Mouse (Mus musculus) heart, embryonic 15.5 days (tissue): ENCODE results near the gene Xab2. TPM values are rescaled to one million over a fixed set of nuclear protein-coding genes. Genes with fewer than 3 reads are reported as not detected.
"Not testable (repeated sequence)": the region's sequence is repeated elsewhere in the genome, so short reads cannot be mapped to it uniquely, and the experiment has no call there.

Experiments used
- ATAC-seq: fragments of 200-750 bp; cut with Nextera tagmentation; replicated peaks from 2 replicates; pipeline ENCODE4 v1.8.0; 2017; ENCODE audit warnings: low read depth, moderate TSS enrichment; ENCODE audit not compliant: insufficient number of reproducible peaks, insufficient read depth, low FRiP score
- H3K27ac ChIP-seq: fragments of 300-500 bp; sonication (generic); 2 replicates; pipeline ENCODE4 v1.5.1; 2015; ENCODE audit warnings: mild to moderate bottlenecking, inconsistent platforms
- H3K27me3 ChIP-seq: fragments of 300-500 bp; sonication (generic); 2 replicates; pipeline ENCODE4 v1.6.1; 2015; ENCODE audit warnings: inconsistent platforms
- H3K36me3 ChIP-seq: fragments of 300-500 bp; sonication (generic); 2 replicates; pipeline ENCODE4 v1.6.1; 2015; ENCODE audit warnings: mild to moderate bottlenecking, inconsistent platforms
- H3K4me1 ChIP-seq: fragments of 300-500 bp; sonication (generic); replicated peaks from 2 replicates; pipeline ENCODE4 v1.6.1; 2015; ENCODE audit warnings: inconsistent platforms
- H3K4me2 ChIP-seq: fragments of 300-500 bp; sonication (generic); 2 replicates; pipeline ENCODE4 v1.6.1; 2015; ENCODE audit warnings: inconsistent platforms, mild to moderate bottlenecking, moderate library complexity
- H3K4me3 ChIP-seq: fragments of 300-500 bp; sonication (generic); 2 replicates; pipeline ENCODE4 v1.5.1; 2015; ENCODE audit warnings: mild to moderate bottlenecking, inconsistent platforms
- H3K9ac ChIP-seq: fragments of 300-500 bp; sonication (generic); 2 replicates; pipeline ENCODE4 v1.6.1; 2015; ENCODE audit warnings: mild to moderate bottlenecking, inconsistent platforms
- H3K9me3 ChIP-seq: fragments of 300-500 bp; sonication (generic); replicated peaks from 2 replicates; pipeline ENCODE4 v1.6.1; 2016; ENCODE audit warnings: inconsistent platforms
- WGBS: fragments of 180-500 bp; shearing (Covaris S2); methylation state at CpG from one replicate; pipeline ENCODE4 v1.1.7; 2015; ENCODE audit warnings: mixed read lengths; 5-methylcytosine and 5-hydroxymethylcytosine counted together
- polyA plus RNA-seq: library from polyadenylated mRNA; unstranded; fragments of >200 nt; fragmentation: Nextera tagmentation; extraction: Ambion mirVana; gene quantifications from 2 replicates; pipeline ENCODE4 v1.2.1, GENCODE M21; 2015

Gene Xab2
- polyA plus RNA-seq, 1 experiment from 2014 or later, result 27.0 TPM

DNA sequence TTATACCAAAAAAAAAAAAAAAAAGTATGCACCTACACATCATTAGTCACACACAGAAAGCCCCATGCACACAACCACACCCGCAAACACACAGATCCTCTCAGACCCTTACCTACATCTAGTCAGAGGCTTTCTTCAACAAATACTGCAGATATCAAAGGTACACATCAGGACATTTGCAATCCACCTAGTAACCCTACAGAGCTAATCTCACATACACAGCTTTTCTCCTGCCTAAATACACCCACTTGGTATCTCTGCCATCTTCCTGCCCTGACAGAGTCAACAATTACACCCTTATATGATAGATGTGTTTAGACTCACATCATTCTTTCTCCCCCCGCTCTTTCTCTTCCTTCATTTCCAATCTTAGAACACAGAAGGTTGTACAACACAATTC lies 34.7 kb downstream of the Xab2 start:
- H3K4me3 ChIP-seq, result no peak overlapping the region
- 87% methylated on average over 2 of the region's 2 CpGs for WGBS
- no peaks in the 10 kb centered on the region for H3K9me3 ChIP-seq
- H3K4me1 ChIP-seq, result peaks cover 11% of the 10 kb centered on the region
- H3K27ac ChIP-seq, result no peak overlapping the region
- H3K36me3 ChIP-seq, result no peaks in the 10 kb centered on the region
- no peak overlapping the region for H3K4me2 ChIP-seq
- no peak for ATAC-seq
- no peak overlapping the region for H3K9ac ChIP-seq
- peaks cover 20% of the 10 kb centered on the region for H3K27me3 ChIP-seq

DNA sequence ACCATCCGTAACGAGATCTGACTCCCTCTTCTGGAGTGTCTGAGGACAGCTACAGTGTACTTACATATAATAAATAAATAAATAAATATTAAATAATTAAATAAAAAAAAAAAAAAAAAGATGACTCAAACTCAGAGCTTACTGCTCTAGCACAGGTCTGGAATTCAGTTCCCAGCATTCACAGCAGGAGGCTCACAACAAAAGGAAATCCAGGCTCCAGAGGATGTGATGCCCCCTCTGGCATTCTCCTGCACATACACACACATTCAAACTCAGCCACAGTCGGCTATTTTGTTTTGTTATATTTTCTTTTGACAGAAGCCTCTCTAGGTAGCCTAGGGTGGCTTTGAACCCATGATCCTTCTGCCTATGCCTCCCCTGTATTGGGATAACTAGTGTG lies 39.2 kb downstream of the Xab2 start:
- H3K4me1 ChIP-seq, H3K36me3 ChIP-seq, H3K9ac ChIP-seq, H3K27me3 ChIP-seq, ATAC-seq, H3K9me3 ChIP-seq, H3K4me3 ChIP-seq, H3K4me2 ChIP-seq, H3K27ac ChIP-seq: not testable (repeated sequence)
- 80% methylated on average over 3 of the region's 3 CpGs for WGBS

DNA sequence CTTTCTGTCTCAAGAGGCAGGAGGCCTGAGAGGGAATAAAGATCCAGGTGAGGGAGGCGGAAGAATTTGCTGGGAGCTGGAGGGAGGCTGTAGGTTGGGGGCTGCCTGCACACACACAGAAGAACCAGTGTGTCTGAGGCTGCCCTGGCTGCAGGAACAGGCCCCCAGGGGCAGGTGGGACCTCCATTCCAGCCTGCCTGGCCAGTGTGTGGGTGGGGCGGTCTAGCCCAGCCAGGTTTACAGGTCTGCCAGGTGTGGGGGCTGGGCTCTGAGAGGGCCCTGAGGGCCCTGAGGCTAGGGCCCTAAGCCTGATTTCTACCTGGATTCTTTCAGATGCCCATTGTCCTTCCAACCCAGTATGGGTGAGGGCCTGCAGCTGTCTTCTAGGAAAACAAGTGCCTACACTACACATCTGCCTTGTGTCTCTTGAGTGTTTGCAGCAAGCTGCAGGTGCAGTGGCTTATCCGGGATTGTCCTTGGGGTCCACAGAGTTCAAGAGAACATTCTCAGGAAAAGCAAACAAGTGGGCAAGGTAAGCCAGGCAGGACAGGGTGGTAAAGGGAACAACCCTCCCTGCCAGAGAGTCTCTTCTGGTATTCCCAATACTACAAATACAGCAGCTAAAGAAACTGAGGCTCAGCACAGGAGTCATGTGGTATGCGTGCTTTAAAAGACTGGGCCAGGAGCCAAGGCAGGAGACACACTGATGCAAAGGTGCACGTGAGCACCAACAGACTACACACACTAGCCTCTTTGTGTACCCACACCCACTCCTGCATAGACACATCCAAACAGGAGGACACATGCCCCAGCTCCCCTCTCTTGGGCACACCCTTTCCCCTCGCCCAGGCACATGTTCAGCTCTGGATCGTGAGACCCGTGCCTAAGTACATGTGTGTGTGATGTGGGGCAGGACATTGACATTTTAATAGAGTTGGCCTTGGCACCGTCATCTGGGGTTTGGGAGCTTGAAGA lies 41.4 kb downstream of the Xab2 start:
- whole genome bisulfite sequencing, result 75% methylated on average over 9 of the region's 9 CpGs
- Histone ChIP-seq H3K4me1 (no peaks in the 10 kb centered on the region), H3K36me3 (no peaks in the 10 kb centered on the region), H3K4me3 (no peak overlapping the region), H3K9ac (no peak overlapping the region), H3K27me3 (no peaks in the 10 kb centered on the region), H3K9me3 (no peaks in the 10 kb centered on the region), H3K4me2 (no peak overlapping the region), H3K27ac (no peak overlapping the region)
- no peak for ATAC-seq

DNA sequence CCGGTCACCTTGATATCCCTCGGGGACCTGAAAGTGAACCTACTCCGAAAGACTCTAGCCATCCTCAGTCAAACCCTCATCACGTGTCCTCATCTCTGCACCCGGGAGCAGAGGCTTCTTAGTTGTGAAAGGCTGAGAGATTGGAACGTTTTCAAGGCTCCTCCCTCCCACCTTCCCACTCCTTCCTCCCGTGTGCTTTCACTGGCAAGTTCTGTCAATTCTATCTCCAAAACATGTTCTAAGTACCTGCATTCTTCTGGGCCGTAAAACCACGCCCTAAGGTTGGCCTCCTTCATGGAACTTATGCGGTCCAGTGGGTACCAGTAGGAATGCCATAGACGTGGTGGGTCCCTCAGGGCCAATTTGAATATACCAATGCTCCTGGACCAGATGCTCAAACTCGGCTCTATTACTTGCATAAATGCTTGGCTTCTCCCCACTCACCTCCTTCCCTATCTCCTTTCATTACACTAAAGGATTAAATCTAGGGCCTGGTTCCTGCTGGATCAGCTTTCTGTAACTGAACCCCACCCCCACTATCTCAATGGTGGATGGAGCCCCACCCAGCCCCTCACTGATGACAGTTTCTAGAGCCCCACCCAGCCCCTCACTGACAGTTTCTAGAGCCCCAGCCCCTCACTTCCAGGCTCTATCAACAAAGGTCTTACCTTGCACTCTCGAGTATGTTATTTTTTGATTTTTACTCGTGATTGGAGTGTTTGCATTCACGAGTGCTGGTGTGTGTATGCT lies 44.7 kb downstream of the Xab2 start:
- Histone ChIP-seq H3K27me3 (no peaks in the 10 kb centered on the region), H3K27ac (no peak overlapping the region), H3K4me3 (no peak overlapping the region), H3K36me3 (no peaks in the 10 kb centered on the region), H3K4me2 (no peak overlapping the region), H3K4me1 (no peaks in the 10 kb centered on the region), H3K9me3 (no peaks in the 10 kb centered on the region), H3K9ac (no peak overlapping the region)
- ATAC-seq, result no peak
- 73% methylated on average over 15 of the region's 15 CpGs for WGBS

DNA sequence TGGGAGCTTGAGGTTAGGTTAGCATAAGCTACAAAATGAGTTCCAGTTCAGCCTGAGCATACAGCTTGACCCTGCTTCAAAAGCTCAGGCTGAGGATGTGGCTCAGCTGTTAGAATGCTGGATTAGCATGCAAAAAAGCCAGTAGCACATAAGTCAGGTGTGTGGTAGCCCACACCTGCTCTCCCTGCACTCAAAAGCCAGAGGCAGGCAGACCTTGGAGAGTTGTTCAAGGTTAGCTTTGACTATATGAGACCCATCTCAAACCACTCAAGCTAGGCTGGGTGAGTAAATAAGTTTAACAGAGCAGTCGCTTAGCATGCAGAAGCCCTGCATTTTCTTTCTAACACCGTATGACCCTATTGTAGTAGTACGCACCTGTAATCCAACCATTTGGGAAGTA lies 46.6 kb downstream of the Xab2 start:
- no peaks in the 10 kb centered on the region for H3K27me3 ChIP-seq
- H3K4me1 ChIP-seq, result no peaks in the 10 kb centered on the region
- H3K9me3 ChIP-seq, result no peaks in the 10 kb centered on the region
- no peak overlapping the region for H3K4me2 ChIP-seq
- H3K36me3 ChIP-seq, result no peaks in the 10 kb centered on the region
- no peak overlapping the region for H3K27ac ChIP-seq
- WGBS, result 89% methylated on average over 3 of the region's 3 CpGs
- H3K4me3 ChIP-seq, result no peak overlapping the region
- H3K9ac ChIP-seq, result no peak overlapping the region
- no peak for ATAC-seq

DNA sequence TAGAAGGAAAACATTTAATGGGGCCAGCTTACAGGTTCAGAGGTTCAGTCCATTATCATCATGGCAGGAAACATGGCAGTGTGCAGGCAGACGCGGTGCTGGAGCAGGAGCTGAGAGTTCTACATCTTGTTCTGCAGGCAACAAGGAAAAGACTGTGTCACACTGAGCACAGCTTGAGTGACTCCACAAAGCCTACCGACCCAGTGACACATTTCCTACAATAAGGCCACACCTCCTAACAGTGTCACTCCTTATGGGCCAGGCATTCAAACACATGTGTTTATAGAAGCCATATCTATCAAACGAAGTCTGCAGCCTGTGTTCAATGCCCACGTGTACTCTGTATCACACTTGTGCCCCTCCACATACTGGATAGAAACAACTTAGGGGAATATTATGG lies 51.3 kb downstream of the Xab2 start:
- Histone ChIP-seq H3K9me3 (no peaks in the 10 kb centered on the region), H3K9ac (no peak overlapping the region), H3K27me3 (no peaks in the 10 kb centered on the region), H3K36me3 (no peaks in the 10 kb centered on the region), H3K27ac (no peak overlapping the region), H3K4me1 (peaks cover 9% of the 10 kb centered on the region), H3K4me2 (no peak overlapping the region), H3K4me3 (no peak overlapping the region)
- 86% methylated on average over 5 of the region's 5 CpGs for WGBS
- no peak for ATAC-seq

DNA sequence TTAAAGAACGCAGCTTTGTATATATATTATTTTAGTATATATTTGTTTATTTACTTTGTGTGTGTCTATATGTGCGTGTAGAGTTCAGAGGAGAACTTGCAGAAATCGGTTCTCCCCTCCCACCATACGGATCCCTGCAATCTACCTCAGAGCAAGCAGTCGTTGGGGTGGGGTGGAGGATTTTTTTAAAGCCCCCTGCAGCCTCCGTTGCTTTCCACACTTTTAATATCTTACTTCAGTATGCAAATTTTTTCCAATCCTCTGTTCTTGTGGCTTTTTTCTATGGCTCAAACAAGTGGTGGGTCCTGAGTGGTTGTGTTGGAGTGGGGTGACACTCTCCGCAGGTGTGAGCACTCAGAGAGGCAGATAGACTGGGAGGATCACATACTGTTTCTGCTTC lies 52.7 kb downstream of the Xab2 start:
- Histone ChIP-seq H3K9ac (no peak overlapping the region; the same call in 1 of the 2 replicates), H3K27ac (no peak overlapping the region), H3K4me1 (peaks cover 9% of the 10 kb centered on the region), H3K4me2 (peak overlapping the region; percentile 59), H3K36me3 (no peaks in the 10 kb centered on the region), H3K9me3 (no peaks in the 10 kb centered on the region), H3K4me3 (peak overlapping the region; percentile 41), H3K27me3 (no peaks in the 10 kb centered on the region)
- whole genome bisulfite sequencing, result 14% methylated on average over 7 of the region's 7 CpGs
- no peak for ATAC-seq

DNA sequence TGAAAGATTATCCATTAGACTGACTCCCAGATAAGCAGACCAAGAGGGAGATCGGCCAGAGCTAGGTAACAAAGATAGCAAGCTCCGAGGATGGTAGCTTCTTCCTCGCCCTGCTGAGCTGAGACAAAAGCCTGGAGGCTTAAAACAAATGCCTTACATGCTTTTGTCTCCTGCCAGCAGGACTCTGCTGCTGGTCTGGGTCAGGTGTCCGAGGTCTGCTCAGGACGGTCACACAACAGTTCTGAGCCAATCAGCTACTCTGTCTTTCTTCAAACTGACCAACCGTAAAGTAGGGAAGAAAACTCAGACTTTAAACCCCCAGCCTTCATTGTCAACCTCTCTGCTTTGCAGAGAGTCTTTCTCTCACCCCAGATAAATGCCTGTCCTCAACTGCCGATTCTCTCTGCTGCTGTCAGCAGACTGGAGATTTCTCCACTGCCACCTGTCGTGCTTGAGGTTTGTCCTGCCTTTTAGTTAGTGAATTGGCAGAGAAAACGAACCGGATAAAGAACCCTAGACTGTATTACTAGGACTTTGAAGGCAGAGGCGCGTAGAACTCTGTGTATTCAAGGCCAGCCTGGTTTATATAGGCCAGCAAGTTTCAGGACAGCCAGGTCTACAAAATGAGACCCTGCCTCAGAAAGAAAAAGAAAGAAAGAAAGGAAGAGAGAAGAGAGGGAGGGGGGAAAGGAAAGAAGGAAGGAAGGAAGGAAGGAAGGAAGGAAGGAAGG lies 53.3 kb downstream of the Xab2 start, which contains the start of gene C330021F23Rik:
TSS of gene C330021F23Rik (plus strand) at position 350 of the 731 bp plus-strand sequence.
- ATAC-seq, result peak; percentile 72
- Histone ChIP-seq H3K36me3 (no peaks in the 10 kb centered on the region), H3K27me3 (no peaks in the 10 kb centered on the region), H3K27ac (0 out of 2 replicates have a peak within 1 kb of the TSS, but pooled peaks have one; percentile 35), H3K9me3 (no peaks in the 10 kb centered on the region), H3K4me3 (peak within 1 kb of the TSS; percentile 41), H3K4me1 (peaks cover 9% of the 10 kb centered on the region), H3K4me2 (peak within 1 kb of the TSS; percentile 59), H3K9ac (peak within 1 kb of the TSS; percentile 27; the same call in 1 of the 2 replicates)
- WGBS, result 6% methylated on average over 12 of the region's 12 CpGs

Other genes starting within 250 kb of the Xab2 start
- 4.1 and 6.0 TPM in 2 replicates for gene Arhgef18, start 228.3 kb downstream of the Xab2 start, polyA plus RNA-seq
- 5.2 and 5.8 TPM in 2 replicates for gene Pex11g, start 153.6 kb downstream of the Xab2 start, polyA plus RNA-seq
- gene Tex45, start 150.5 kb downstream of the Xab2 start, polyA plus RNA-seq, result not detected in 2 replicates
- 26.4 and 34.9 TPM in 2 replicates for gene Zfp358, start 128.2 kb downstream of the Xab2 start, polyA plus RNA-seq
- gene Mcoln1, start 120.9 kb downstream of the Xab2 start, polyA plus RNA-seq, result 42.3 and 54.2 TPM in 2 replicates
- gene Pnpla6, start 105.9 kb downstream of the Xab2 start, polyA plus RNA-seq, result 14.2 and 18.6 TPM in 2 replicates
- gene C330021F23Rik, start 53.3 kb downstream of the Xab2 start, polyA plus RNA-seq, result 4.8 and 5.4 TPM in 2 replicates
- 1.3 and 3.0 TPM in 2 replicates for gene Camsap3, start 34.0 kb downstream of the Xab2 start, polyA plus RNA-seq
- gene Pet100, start 232 bp upstream of the Xab2 start, polyA plus RNA-seq, result 72.7 and 104 TPM in 2 replicates
- 0.33 TPM in 1 of 2 replicates, not detected in the other for gene Pcp2, start 4.2 kb upstream of the Xab2 start, polyA plus RNA-seq
- gene Stxbp2, start 9.6 kb upstream of the Xab2 start, polyA plus RNA-seq, result 35.1 and 55.6 TPM in 2 replicates
- gene Retn, start 34.5 kb upstream of the Xab2 start, polyA plus RNA-seq, result 0.16 TPM in 1 of 2 replicates, not detected in the other
- gene Mcemp1, start 44.4 kb upstream of the Xab2 start, polyA plus RNA-seq, result 0.29 and 0.51 TPM in 2 replicates
- gene Fcor, start 51.0 kb upstream of the Xab2 start, polyA plus RNA-seq, result 5.7 and 6.6 TPM in 2 replicates
- 30.5 and 34.0 TPM in 2 replicates for gene Trappc5, start 55.0 kb upstream of the Xab2 start, polyA plus RNA-seq
- 0.14 TPM in 1 of 2 replicates, not detected in the other for gene Fcer2a, start 72.9 kb upstream of the Xab2 start, polyA plus RNA-seq
- gene Clec4g, start 99.3 kb upstream of the Xab2 start, polyA plus RNA-seq, result 3.2 and 3.6 TPM in 2 replicates
- gene Cd209a, start 127.7 kb upstream of the Xab2 start, polyA plus RNA-seq, result 0.11 and 0.34 TPM in 2 replicates
- not detected in 2 replicates for gene Cd209e, start 233.0 kb upstream of the Xab2 start, polyA plus RNA-seq